Mouse (Mus musculus) intestine, postnatal 0 days (tissue): ENCODE measurements at regions not wholly inside any gene's neighbourhood (a gene's known extent, or its start where the extent isn't known, plus 50 kb on each side); places are given as distances from the start of the nearest gene placed in this dataset.

Source experiments
- ATAC-seq: fragments of 200-750 bp; cut with Nextera tagmentation; 2 replicates; pipeline ENCODE4 v1.8.0; 2017; ENCODE audit warnings: mild to moderate bottlenecking, moderate TSS enrichment, moderate library complexity
- H3K27ac ChIP-seq: fragments of 300-500 bp; sonication (generic); 2 replicates; pipeline ENCODE4 v1.5.1; 2014; ENCODE audit warnings: mild to moderate bottlenecking, low read depth, low read length, moderate library complexity
- H3K27me3 ChIP-seq: fragments of 300-500 bp; sonication (generic); replicated peaks from 2 replicates; pipeline ENCODE4 v1.6.1; 2014; ENCODE audit warnings: low read length, mixed read lengths; ENCODE audit not compliant: control insufficient read depth, insufficient read depth
- H3K36me3 ChIP-seq: fragments of 300-500 bp; sonication (generic); 2 replicates; pipeline ENCODE4 v1.6.1; 2014; ENCODE audit warnings: mild to moderate bottlenecking, moderate library complexity; ENCODE audit not compliant: control insufficient read depth, insufficient read depth
- H3K4me1 ChIP-seq: fragments of 300-500 bp; sonication (generic); replicated peaks from 2 replicates; pipeline ENCODE4 v1.6.1; 2014; ENCODE audit warnings: antibody characterized with exemption, low read length, mixed read lengths; ENCODE audit not compliant: control insufficient read depth, insufficient read depth
- H3K4me2 ChIP-seq: fragments of 300-500 bp; sonication (generic); replicated peaks from 2 replicates; pipeline ENCODE4 v1.6.1; 2014; ENCODE audit warnings: low read depth, mild to moderate bottlenecking, moderate library complexity
- H3K4me3 ChIP-seq: fragments of 300-500 bp; sonication (generic); 2 replicates; pipeline ENCODE4 v1.5.1; 2014; ENCODE audit warnings: low read depth, low read length
- H3K9ac ChIP-seq: fragments of 300-500 bp; sonication (generic); 2 replicates; pipeline ENCODE4 v1.6.1; 2014; ENCODE audit warnings: mild to moderate bottlenecking, low read depth, low read length
- H3K9me3 ChIP-seq: fragments of 300-500 bp; sonication (generic); 2 replicates; pipeline ENCODE4 v1.6.1; 2016; ENCODE audit warnings: mixed run types; ENCODE audit not compliant: control insufficient read depth
- CTCF ChIP-seq: sonication (generic); IDR thresholded peaks from 2 replicates; pipeline ENCODE4 v1.5.1; 2016; ENCODE audit warnings: low read depth, mild to moderate bottlenecking, control low read depth, antibody characterized with exemption, moderate library complexity
- WGBS: fragments of 180-500 bp; shearing (Covaris S2); extraction: QIAGEN DNeasy Blood & Tissue Kit; methylation state at CpG from one replicate; pipeline ENCODE4 v1.1.7; 2014; 5-methylcytosine and 5-hydroxymethylcytosine counted together

DNA sequence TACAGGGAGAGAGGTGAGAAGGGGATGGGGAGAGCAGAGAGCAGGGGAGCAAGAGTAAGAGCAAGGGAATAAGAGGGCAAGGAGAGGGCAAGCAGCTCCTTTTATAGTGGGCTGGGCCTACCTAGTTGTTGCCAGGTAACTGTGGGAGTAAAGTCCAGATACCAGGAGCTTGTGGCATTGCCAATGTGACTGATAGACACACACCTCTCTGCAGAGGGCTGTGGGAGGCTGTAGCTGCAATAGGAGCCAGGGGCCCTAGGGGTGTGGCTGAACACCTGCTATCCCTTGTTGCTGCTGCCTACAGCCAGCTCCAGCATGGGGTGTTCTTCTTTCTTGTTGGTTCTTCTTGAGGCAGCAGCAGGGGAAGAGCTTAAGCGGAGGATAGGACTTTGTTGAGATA is 266.8 kb upstream of the Defb41 start:
- no peak overlapping the region for H3K4me2 ChIP-seq
- H3K4me1 ChIP-seq: no peaks in the 10 kb centered on the region
- H3K4me3 ChIP-seq: no peak overlapping the region
- H3K36me3 ChIP-seq: no peaks in the 10 kb centered on the region
- H3K9me3 ChIP-seq: no peaks in the 10 kb centered on the region
- TF ChIP-seq CTCF: no peak; the same call in 1 of the 2 replicates
- no peak overlapping the region for H3K27ac ChIP-seq
- no peak overlapping the region for H3K9ac ChIP-seq
- peak; percentile 100 for ATAC-seq
- no peaks in the 10 kb centered on the region for H3K27me3 ChIP-seq
- WGBS: 93% methylated on average over 1 of the region's 1 CpGs

DNA sequence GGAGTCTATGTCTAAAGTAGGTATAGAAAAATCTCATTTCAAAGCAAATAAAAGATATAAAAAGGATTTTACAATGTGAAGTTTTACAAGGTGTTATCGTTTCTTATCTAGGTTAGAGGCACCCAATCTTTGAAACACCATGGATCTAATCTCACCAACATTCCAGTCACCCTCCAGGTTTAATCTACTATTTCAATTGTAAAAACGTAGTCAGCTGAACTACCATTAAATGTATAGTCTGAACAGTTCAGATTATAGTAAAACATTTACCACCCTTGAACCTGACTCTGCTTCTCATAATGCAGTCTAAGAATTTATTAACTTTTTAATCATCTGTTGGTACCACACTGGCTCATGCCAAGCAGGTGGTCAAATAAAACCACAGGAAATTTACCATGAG is 259.5 kb upstream of the Defb41 start:
- Histone ChIP-seq H3K27me3 (no peaks in the 10 kb centered on the region), H3K27ac (no peak overlapping the region), H3K9me3 (no peaks in the 10 kb centered on the region), H3K36me3 (no peaks in the 10 kb centered on the region), H3K4me1 (no peaks in the 10 kb centered on the region), H3K9ac (no peak overlapping the region), H3K4me2 (no peak overlapping the region), H3K4me3 (no peak overlapping the region)
- WGBS: 29% methylated on average over 2 of the region's 2 CpGs
- peak; percentile 65 for ATAC-seq
- TF ChIP-seq CTCF: no peak

DNA sequence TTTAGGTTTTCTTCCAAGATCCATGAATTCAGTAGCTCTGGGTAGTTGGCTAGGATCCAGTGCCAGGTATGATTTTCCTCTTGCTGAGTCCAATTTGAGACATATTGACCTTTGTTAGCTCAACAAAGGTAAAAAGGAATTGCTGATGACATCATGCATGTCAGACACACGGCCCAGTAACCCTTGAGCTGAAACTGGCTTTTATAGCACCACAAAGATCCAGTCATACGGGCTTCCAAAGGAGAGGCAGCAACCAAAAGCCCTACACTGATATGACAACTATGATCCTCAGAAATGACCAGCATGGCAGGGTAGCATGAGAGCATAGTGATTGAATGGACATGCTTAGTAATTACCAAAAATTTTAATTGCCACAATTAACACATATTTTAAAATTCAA is 258.0 kb upstream of the Defb41 start:
- Histone ChIP-seq H3K9ac (no peak overlapping the region), H3K27ac (no peak overlapping the region), H3K9me3 (no peaks in the 10 kb centered on the region), H3K27me3 (no peaks in the 10 kb centered on the region), H3K4me3 (no peak overlapping the region), H3K4me2 (no peak overlapping the region), H3K4me1 (no peaks in the 10 kb centered on the region), H3K36me3 (no peaks in the 10 kb centered on the region)
- ATAC-seq: peak; percentile 96
- WGBS: 25% methylated on average over 2 of the region's 2 CpGs
- TF ChIP-seq CTCF: no peak

- no peaks in the 10 kb centered on the region for H3K4me1 ChIP-seq
- no peak for TF ChIP-seq CTCF
- H3K9me3 ChIP-seq: no peaks in the 10 kb centered on the region
- H3K36me3 ChIP-seq: no peaks in the 10 kb centered on the region
- no peak overlapping the region for H3K9ac ChIP-seq
- no peaks in the 10 kb centered on the region for H3K27me3 ChIP-seq
- H3K4me3 ChIP-seq: no peak overlapping the region
- no peak for ATAC-seq
- no peak overlapping the region for H3K4me2 ChIP-seq
- 92% methylated on average over 3 of the region's 3 CpGs for WGBS
- H3K27ac ChIP-seq: no peak overlapping the region
Observed at GRCm38 (mm10) chr1:18512764-18513163, 247.8 kb upstream of the Defb41 start.

DNA sequence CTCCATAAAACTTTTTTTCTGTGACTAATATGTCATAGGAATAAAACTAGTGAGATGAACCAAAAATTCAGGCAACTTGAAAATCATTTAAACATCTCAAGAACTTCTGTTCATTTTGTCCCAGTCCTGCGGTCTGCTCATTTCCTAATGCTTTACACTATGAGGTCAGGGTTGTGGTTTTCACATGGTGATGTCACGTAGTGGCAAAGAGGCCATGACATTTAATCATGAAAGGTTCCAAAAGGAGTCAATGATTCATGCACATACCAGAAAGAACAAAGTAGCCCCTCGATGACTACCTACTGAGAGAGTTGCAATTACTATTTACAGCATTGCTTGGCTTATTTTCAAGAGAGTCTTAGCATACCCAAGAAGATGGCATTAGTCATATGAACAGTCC is 233.6 kb upstream of the Defb41 start:
- WGBS: 73% methylated on average over 3 of the region's 3 CpGs

GRCm38 (mm10) chr1:18468496-18468895 is 203.6 kb upstream of the Defb41 start:
- H3K9me3 ChIP-seq: no peaks in the 10 kb centered on the region
- no peak overlapping the region for H3K4me2 ChIP-seq
- no peaks in the 10 kb centered on the region for H3K4me1 ChIP-seq
- TF ChIP-seq CTCF: no peak
- H3K27me3 ChIP-seq: no peaks in the 10 kb centered on the region
- WGBS: 89% methylated on average over 2 of the region's 2 CpGs
- no peak for ATAC-seq
- no peak overlapping the region for H3K9ac ChIP-seq
- H3K36me3 ChIP-seq: no peaks in the 10 kb centered on the region
- H3K4me3 ChIP-seq: no peak overlapping the region
- no peak overlapping the region for H3K27ac ChIP-seq

More for the DNA sequence above, 233.6 kb upstream of the Defb41 start:
- Histone ChIP-seq H3K36me3 (no peaks in the 10 kb centered on the region), H3K9me3 (no peaks in the 10 kb centered on the region), H3K4me1 (no peaks in the 10 kb centered on the region), H3K27ac (no peak overlapping the region), H3K4me2 (no peak overlapping the region), H3K27me3 (no peaks in the 10 kb centered on the region), H3K9ac (no peak overlapping the region), H3K4me3 (no peak overlapping the region)
- TF ChIP-seq CTCF: no peak
- ATAC-seq: no peak

GRCm38 (mm10) chr1:18465303-18465829 is 200.4 kb upstream of the Defb41 start:
- Histone ChIP-seq H3K27me3 (no peaks in the 10 kb centered on the region), H3K4me1 (no peaks in the 10 kb centered on the region), H3K27ac (no peak overlapping the region), H3K4me2 (no peak overlapping the region), H3K9ac (no peak overlapping the region), H3K36me3 (no peaks in the 10 kb centered on the region), H3K9me3 (no peaks in the 10 kb centered on the region), H3K4me3 (no peak overlapping the region)
- TF ChIP-seq CTCF: no peak
- 88% methylated on average over 3 of the region's 3 CpGs for WGBS
- ATAC-seq: no peak
